Mouse (Mus musculus) hindbrain, embryonic 13.5 days (tissue): Measurements from ENCODE around the gene Zmat5. TPM values are rescaled to one million over a fixed set of nuclear protein-coding genes. Genes with fewer than 3 reads are reported as not detected.

ENCODE experiments used
- polyA plus RNA-seq: library from polyadenylated mRNA; unstranded; fragments of >200 nt; fragmentation: Nextera tagmentation; extraction: Ambion mirVana; gene quantifications from 2 replicates; pipeline ENCODE4 v1.2.1, GENCODE M21; 2015

Gene Zmat5
- polyA plus RNA-seq, 1 experiment from 2014 or later: 71.6 TPM

Other genes with a start within 250 kb of the Zmat5 start
- 35.9 and 36.7 TPM in 2 replicates for gene Mtmr3, start 109.8 kb upstream of the Zmat5 start, polyA plus RNA-seq
- not detected in 2 replicates for gene Gm11032, start 84.6 kb upstream of the Zmat5 start, polyA plus RNA-seq
- gene Ascc2, start 66.9 kb upstream of the Zmat5 start, polyA plus RNA-seq: 20.8 and 21.5 TPM in 2 replicates
- gene Uqcr10, start 336 bp upstream of the Zmat5 start, polyA plus RNA-seq: 541 and 557 TPM in 2 replicates
- 1.3 and 1.4 TPM in 2 replicates for gene Cabp7, start 42.1 kb downstream of the Zmat5 start, polyA plus RNA-seq
- 64.4 and 67.0 TPM in 2 replicates for gene Nf2, start 144.9 kb downstream of the Zmat5 start, polyA plus RNA-seq
- 134 and 142 TPM in 2 replicates for gene Nipsnap1, start 169.3 kb downstream of the Zmat5 start, polyA plus RNA-seq
- 55.9 and 57.3 TPM in 2 replicates for gene Thoc5, start 190.6 kb downstream of the Zmat5 start, polyA plus RNA-seq
- gene Nefh, start 243.4 kb downstream of the Zmat5 start, polyA plus RNA-seq: 3.1 and 3.4 TPM in 2 replicates